Mouse (Mus musculus) heart, postnatal 0 days (tissue): ENCODE measurements at regions not wholly inside any gene's neighbourhood (a gene's known extent, or its start where the extent isn't known, plus 50 kb on each side); places are given as distances from the start of the nearest gene placed in this dataset.

Experiments
- CTCF ChIP-seq: IDR thresholded peaks from 2 replicates; pipeline ENCODE4 v1.5.1; 2016; ENCODE audit warnings: antibody characterized with exemption, control low read depth, low read depth
- EP300 ChIP-seq: IDR thresholded peaks from 2 replicates; pipeline ENCODE4 v1.6.1; 2016; ENCODE audit warnings: antibody characterized with exemption, low read depth

GRCm38 (mm10) chr15:36934801-36935200 is 72.8 kb downstream of the Zfp706 start:
- TF ChIP-seq CTCF (no peak), EP300 (no peak)
